Mouse (Mus musculus) hindbrain, embryonic 11.5 days (tissue): Measurements from ENCODE around the gene Gm14085. TPM values are rescaled to one million over a fixed set of nuclear protein-coding genes. Genes with fewer than 3 reads are reported as not detected.
"Not testable (repeated sequence)": the region's sequence is repeated elsewhere in the genome, so short reads cannot be mapped to it uniquely, and the experiment has no call there.

Experiments used
- ATAC-seq: fragments of 200-750 bp; cut with Nextera tagmentation; 2 replicates; pipeline ENCODE4 v1.8.0; 2017; ENCODE audit warnings: mild to moderate bottlenecking, moderate TSS enrichment, moderate library complexity; ENCODE audit not compliant: low FRiP score
- DNase-seq: peaks from one replicate; pipeline ENCODE4 v3.0.0-alpha.2; 2015; ENCODE audit warnings: low spot score
- H3K27ac ChIP-seq: fragments of 300-500 bp; sonication (generic); 2 replicates; pipeline ENCODE4 v1.5.1; 2014; ENCODE audit warnings: mild to moderate bottlenecking, low read depth, low read length
- H3K27me3 ChIP-seq: fragments of 300-500 bp; sonication (generic); 2 replicates; pipeline ENCODE4 v1.6.1; 2014; ENCODE audit warnings: mild to moderate bottlenecking, low read length, moderate library complexity, mixed read lengths; ENCODE audit not compliant: control insufficient read depth, insufficient read depth
- H3K36me3 ChIP-seq: fragments of 300-500 bp; sonication (generic); 2 replicates; pipeline ENCODE4 v1.6.1; 2014; ENCODE audit warnings: mild to moderate bottlenecking, low read length, moderate library complexity, mixed read lengths; ENCODE audit not compliant: control insufficient read depth, insufficient read depth
- H3K4me1 ChIP-seq: fragments of 300-500 bp; sonication (generic); replicated peaks from 2 replicates; pipeline ENCODE4 v1.6.1; 2014; ENCODE audit warnings: low read length, mixed read lengths; ENCODE audit not compliant: control insufficient read depth, insufficient read depth
- H3K4me2 ChIP-seq: fragments of 300-500 bp; sonication (generic); replicated peaks from 2 replicates; pipeline ENCODE4 v1.6.1; 2014; ENCODE audit warnings: mild to moderate bottlenecking, low read depth, low read length
- H3K4me3 ChIP-seq: fragments of 300-500 bp; sonication (generic); 2 replicates; pipeline ENCODE4 v1.5.1; 2014; ENCODE audit warnings: low read depth, low read length
- H3K9ac ChIP-seq: fragments of 300-500 bp; sonication (generic); 2 replicates; pipeline ENCODE4 v1.6.1; 2014; ENCODE audit warnings: low read depth, low read length
- H3K9me3 ChIP-seq: fragments of 300-500 bp; sonication (generic); 2 replicates; pipeline ENCODE4 v1.6.1; 2016; ENCODE audit warnings: low read length; ENCODE audit not compliant: control insufficient read depth
- WGBS: fragments of 180-500 bp; shearing (Covaris S2); extraction: QIAGEN DNeasy Blood & Tissue Kit; methylation state at CpG from one replicate; pipeline ENCODE4 v1.1.7; 2014; 5-methylcytosine and 5-hydroxymethylcytosine counted together
- polyA plus RNA-seq: library from polyadenylated mRNA; unstranded; fragments of >200 nt; fragmentation: Nextera tagmentation; extraction: Ambion mirVana; gene quantifications from 2 replicates; pipeline ENCODE4 v1.2.1, GENCODE M21; 2014

Gm14085 gene
- polyA plus RNA-seq, 1 experiment from 2014 or later, result not detected

GRCm38 (mm10) chr2:122469221-122469620 lies 15.5 kb upstream of the Gm14085 start:
- no peaks in the 10 kb centered on the region for H3K36me3 ChIP-seq
- H3K27me3 ChIP-seq, result no peaks in the 10 kb centered on the region
- no peak overlapping the region for H3K4me2 ChIP-seq
- H3K4me3 ChIP-seq, result no peak overlapping the region
- no peaks in the 10 kb centered on the region for H3K9me3 ChIP-seq
- WGBS, result 93% methylated on average over 3 of the region's 3 CpGs
- H3K9ac ChIP-seq, result no peak overlapping the region
- no peak overlapping the region for H3K27ac ChIP-seq
- no peak for ATAC-seq
- no peaks in the 10 kb centered on the region for H3K4me1 ChIP-seq
- DNase-seq, result no peak

- Histone ChIP-seq H3K4me1 (no peaks in the 10 kb centered on the region), H3K4me2 (no peak overlapping the region), H3K27ac (no peak overlapping the region), H3K9me3 (no peaks in the 10 kb centered on the region), H3K27me3 (no peaks in the 10 kb centered on the region), H3K36me3 (no peaks in the 10 kb centered on the region), H3K9ac (no peak overlapping the region), H3K4me3 (no peak overlapping the region)
- DNase-seq (no peak), ATAC-seq (no peak)
Observed at GRCm38 (mm10) chr2:122476585-122476984, 8.2 kb upstream of the Gm14085 start.

- not testable (repeated sequence) for H3K4me1 ChIP-seq, H3K36me3 ChIP-seq, H3K9ac ChIP-seq, H3K4me3 ChIP-seq, H3K9me3 ChIP-seq, ATAC-seq, H3K4me2 ChIP-seq, H3K27me3 ChIP-seq, H3K27ac ChIP-seq, DNase-seq
- WGBS, result 76% methylated on average over 1 of the region's 1 CpGs
Observed at GRCm38 (mm10) chr2:122483787-122484186, 954 bp upstream of the Gm14085 start.

- H3K4me3 ChIP-seq, H3K36me3 ChIP-seq, H3K9me3 ChIP-seq, DNase-seq, H3K9ac ChIP-seq, H3K27ac ChIP-seq, ATAC-seq, H3K4me1 ChIP-seq, H3K4me2 ChIP-seq, H3K27me3 ChIP-seq: not testable (repeated sequence)
- 50% methylated on average over 1 of the region's 3 CpGs for WGBS
Observed at GRCm38 (mm10) chr2:122485654-122486053, 913 bp downstream of the Gm14085 start.

- ATAC-seq, result not testable (repeated sequence)
Observed at GRCm38 (mm10) chr2:122486122-122486521, 1.4 kb downstream of the Gm14085 start.

GRCm38 (mm10) chr2:122486674-122487073 lies 1.9 kb downstream of the Gm14085 start:
- H3K9ac ChIP-seq, result no peak overlapping the region
- no peak overlapping the region for H3K4me2 ChIP-seq
- no peak overlapping the region for H3K4me3 ChIP-seq
- DNase-seq, result no peak
- no peaks in the 10 kb centered on the region for H3K36me3 ChIP-seq
- no peak for ATAC-seq
- H3K27me3 ChIP-seq, result no peaks in the 10 kb centered on the region
- H3K27ac ChIP-seq, result no peak overlapping the region
- no peaks in the 10 kb centered on the region for H3K4me1 ChIP-seq
- WGBS, result 86% methylated on average over 2 of the region's 2 CpGs
- no peaks in the 10 kb centered on the region for H3K9me3 ChIP-seq

More at GRCm38 (mm10) chr2:122486122-122486521, 1.4 kb downstream of the Gm14085 start:
- H3K27ac ChIP-seq, DNase-seq, H3K4me3 ChIP-seq, H3K4me1 ChIP-seq, H3K36me3 ChIP-seq, H3K9ac ChIP-seq, H3K9me3 ChIP-seq, H3K4me2 ChIP-seq, H3K27me3 ChIP-seq: not testable (repeated sequence)

GRCm38 (mm10) chr2:122529696-122530095 lies 45.0 kb downstream of the Gm14085 start:
- not testable (repeated sequence) for H3K9me3 ChIP-seq, DNase-seq, H3K27ac ChIP-seq, ATAC-seq, H3K36me3 ChIP-seq, H3K4me1 ChIP-seq, H3K9ac ChIP-seq, H3K4me2 ChIP-seq, H3K4me3 ChIP-seq, H3K27me3 ChIP-seq
- 95% methylated on average over 1 of the region's 1 CpGs for WGBS

- H3K4me1 ChIP-seq, result no peaks in the 10 kb centered on the region
- H3K27me3 ChIP-seq, result no peaks in the 10 kb centered on the region
- ATAC-seq (no peak), DNase-seq (no peak)
- no peak overlapping the region for H3K4me3 ChIP-seq
- no peaks in the 10 kb centered on the region for H3K9me3 ChIP-seq
- H3K27ac ChIP-seq, result no peak overlapping the region
- no peak overlapping the region for H3K9ac ChIP-seq
- H3K4me2 ChIP-seq, result no peak overlapping the region
- H3K36me3 ChIP-seq, result no peaks in the 10 kb centered on the region
- WGBS, result 88% methylated on average over 7 of the region's 7 CpGs
Observed at GRCm38 (mm10) chr2:122531290-122531689, 46.5 kb downstream of the Gm14085 start.

GRCm38 (mm10) chr2:122531726-122532125 lies 47.0 kb downstream of the Gm14085 start:
- Histone ChIP-seq H3K4me1 (no peaks in the 10 kb centered on the region), H3K9me3 (no peaks in the 10 kb centered on the region), H3K27ac (no peak overlapping the region), H3K4me2 (no peak overlapping the region), H3K4me3 (no peak overlapping the region), H3K9ac (no peak overlapping the region), H3K27me3 (no peaks in the 10 kb centered on the region), H3K36me3 (no peaks in the 10 kb centered on the region)
- ATAC-seq (no peak), DNase-seq (no peak)
- 82% methylated on average over 2 of the region's 2 CpGs for WGBS
